Mouse (Mus musculus) liver, embryonic 14.5 days (tissue): Measurements from ENCODE around the gene Akr1c21. TPM values are rescaled to one million over a fixed set of nuclear protein-coding genes. Genes with fewer than 3 reads are reported as not detected.
"Not testable (repeated sequence)": the region's sequence is repeated elsewhere in the genome, so short reads cannot be mapped to it uniquely, and the experiment has no call there.

Experiments
- ATAC-seq: fragments of 200-750 bp; cut with Nextera tagmentation; 2 replicates; pipeline ENCODE4 v1.8.0; 2017; ENCODE audit warnings: moderate number of reproducible peaks, mild to moderate bottlenecking, moderate library complexity; ENCODE audit not compliant: insufficient read depth
- DNase-seq, 3 experiments: peaks; one replicate each; pipeline ENCODE4 v3.0.0-alpha.2; 2012 to 2013; ENCODE audit warnings: low read depth in 3 of 3, low spot score in 3 of 3
- H3K27ac ChIP-seq: fragments of 300-500 bp; sonication (generic); 2 replicates; pipeline ENCODE4 v1.5.1; 2014; ENCODE audit warnings: moderate library complexity, mild to moderate bottlenecking, control low read depth, inconsistent platforms
- H3K27me3 ChIP-seq: fragments of 300-500 bp; sonication (generic); 2 replicates; pipeline ENCODE4 v1.6.1; 2014; ENCODE audit warnings: mild to moderate bottlenecking, low read length, moderate library complexity; ENCODE audit not compliant: control insufficient read depth, insufficient read depth
- H3K36me3 ChIP-seq: fragments of 300-500 bp; sonication (generic); replicated peaks from 2 replicates; pipeline ENCODE4 v1.6.1; 2014; ENCODE audit warnings: low read depth; ENCODE audit not compliant: control insufficient read depth, insufficient read depth
- H3K4me1 ChIP-seq, 2 experiments: fragments of 200-500 bp in 1 of 2; fragments of 300-500 bp in 1 of 2; sonication (generic) in 1 of 2; replicated peaks; 2 replicates each; pipeline ENCODE4 v1.6.1; 2012 to 2014; ENCODE audit warnings: antibody characterized with exemption in 1 of 2, inconsistent platforms in 1 of 2, low read length in 1 of 2; ENCODE audit not compliant: control insufficient read depth in 2 of 2, insufficient read depth in 2 of 2
- H3K4me2 ChIP-seq: fragments of 300-500 bp; sonication (generic); 2 replicates; pipeline ENCODE4 v1.6.1; 2014; ENCODE audit warnings: low read depth, mild to moderate bottlenecking, control low read depth, moderate library complexity
- H3K4me3 ChIP-seq, 2 experiments: fragments of 200-500 bp in 1 of 2; fragments of 300-500 bp in 1 of 2; sonication (generic) in 1 of 2; 2 replicates each; pipeline ENCODE4 v1.5.1; 2012 to 2014; ENCODE audit warnings: low read depth in 2 of 2, low read length in 2 of 2, mild to moderate bottlenecking in 2 of 2, control low read depth in 1 of 2, inconsistent platforms in 1 of 2, moderate library complexity in 1 of 2; ENCODE audit not compliant: insufficient read depth in 1 of 2
- H3K9ac ChIP-seq: fragments of 300-500 bp; sonication (generic); replicated peaks from 2 replicates; pipeline ENCODE4 v1.6.1; 2014; ENCODE audit warnings: mild to moderate bottlenecking, control low read depth, moderate library complexity
- H3K9me3 ChIP-seq: fragments of 300-500 bp; sonication (generic); 2 replicates; pipeline ENCODE4 v1.6.1; 2016; ENCODE audit warnings: low read length, mixed read lengths; ENCODE audit not compliant: control insufficient read depth
- CTCF ChIP-seq: IDR thresholded peaks from 2 replicates; pipeline ENCODE4 v1.5.1; 2016; ENCODE audit warnings: antibody characterized with exemption, low read depth, control low read depth
- EP300 ChIP-seq: IDR thresholded peaks from 2 replicates; pipeline ENCODE4 v1.6.1; 2016; ENCODE audit warnings: antibody characterized with exemption, low read depth
- WGBS: fragments of 180-500 bp; shearing (Covaris S2); extraction: QIAGEN DNeasy Blood & Tissue Kit; methylation state at CpG from one replicate; pipeline ENCODE4 v1.1.7; 2014; ENCODE audit not compliant: insufficient replicate concordance; 5-methylcytosine and 5-hydroxymethylcytosine counted together
- polyA plus RNA-seq, 2 experiments: library from polyadenylated mRNA; depleted of rRNA in 1 of 2; stranded (reverse) in 1 of 2; unstranded in 1 of 2; fragments of >200 nt; fragmentation: Nextera tagmentation in 1 of 2; extraction: Ambion mirVana in 1 of 2; gene quantifications; 2 replicates each; pipeline versions ENCODE4 v1.2.1 to v1.2.3; 2012 to 2014

The Akr1c21 gene
- polyA plus RNA-seq (2012; rRNA removed), result not detected in 2 replicates
- polyA plus RNA-seq (2014; fragmentation: Nextera tagmentation; extraction: Ambion mirVana), result not detected in 2 replicates

- Histone ChIP-seq H3K4me1 (no peaks in the 10 kb centered on the region), H3K4me2 (no peak within 1 kb of the TSS), H3K9me3 (no peaks in the 10 kb centered on the region), H3K9ac (no peak within 1 kb of the TSS), H3K27me3 (no peaks in the 10 kb centered on the region), H3K4me3 (no peak within 1 kb of the TSS), H3K36me3 (no peaks in the 10 kb centered on the region), H3K27ac (no peak within 1 kb of the TSS)
- DNase-seq (no peak), ATAC-seq (no peak)
- WGBS, result 44% methylated on average over 1 of the region's 1 CpGs
- no peak for TF ChIP-seq CTCF
- TF ChIP-seq EP300, result no peak
Observed at GRCm38 (mm10) chr13:4573871-4574270, at the start of gene Akr1c21. Gene Akr1c21 (plus strand): TSS chr13:4574075.

GRCm38 (mm10) chr13:4559143-4559542 lies 14.7 kb upstream of the Akr1c21 start:
- DNase-seq (no peak), ATAC-seq (no peak)
- no peak overlapping the region for H3K4me3 ChIP-seq
- no peaks in the 10 kb centered on the region for H3K9me3 ChIP-seq
- WGBS, result 44% methylated on average over 1 of the region's 1 CpGs
- H3K4me1 ChIP-seq, result no peaks in the 10 kb centered on the region
- no peak overlapping the region for H3K27ac ChIP-seq
- no peak overlapping the region for H3K4me2 ChIP-seq
- H3K36me3 ChIP-seq, result no peaks in the 10 kb centered on the region
- TF ChIP-seq CTCF, result no peak
- TF ChIP-seq EP300, result no peak
- H3K9ac ChIP-seq, result no peak overlapping the region
- no peaks in the 10 kb centered on the region for H3K27me3 ChIP-seq

GRCm38 (mm10) chr13:4560500-4560899 lies 13.4 kb upstream of the Akr1c21 start:
- no peaks in the 10 kb centered on the region for H3K9me3 ChIP-seq
- DNase-seq, result no peak
- no peaks in the 10 kb centered on the region for H3K36me3 ChIP-seq
- H3K4me2 ChIP-seq, result no peak overlapping the region
- no peak overlapping the region for H3K27ac ChIP-seq
- no peak overlapping the region for H3K9ac ChIP-seq
- H3K4me1 ChIP-seq, result no peaks in the 10 kb centered on the region
- H3K4me3 ChIP-seq, result no peak overlapping the region
- no peaks in the 10 kb centered on the region for H3K27me3 ChIP-seq
- no peak for ATAC-seq
- TF ChIP-seq CTCF (no peak), EP300 (no peak)

- 54% methylated on average over 2 of the region's 2 CpGs for WGBS
- Histone ChIP-seq H3K4me2 (no peak overlapping the region), H3K27me3 (no peaks in the 10 kb centered on the region), H3K36me3 (no peaks in the 10 kb centered on the region), H3K27ac (no peak overlapping the region), H3K4me3 (no peak overlapping the region), H3K9me3 (no peaks in the 10 kb centered on the region), H3K4me1 (no peaks in the 10 kb centered on the region), H3K9ac (no peak overlapping the region)
- no peak for TF ChIP-seq EP300
- TF ChIP-seq CTCF, result no peak
- DNase-seq (no peak), ATAC-seq (no peak)
Observed at GRCm38 (mm10) chr13:4565996-4566395, 7.9 kb upstream of the Akr1c21 start.

GRCm38 (mm10) chr13:4576921-4577320 lies 3.0 kb downstream of the Akr1c21 start:
- DNase-seq, result no peak
- ATAC-seq, result no peak
- Histone ChIP-seq H3K36me3 (no peaks in the 10 kb centered on the region), H3K9me3 (no peaks in the 10 kb centered on the region), H3K4me3 (no peak overlapping the region), H3K27me3 (no peaks in the 10 kb centered on the region), H3K27ac (no peak overlapping the region), H3K9ac (no peak overlapping the region), H3K4me1 (no peaks in the 10 kb centered on the region), H3K4me2 (no peak overlapping the region)
- TF ChIP-seq CTCF (no peak), EP300 (no peak)
- WGBS, result 71% methylated on average over 1 of the region's 1 CpGs

- H3K27me3 ChIP-seq, H3K9ac ChIP-seq, H3K36me3 ChIP-seq, H3K4me1 ChIP-seq, H3K9me3 ChIP-seq, H3K4me3 ChIP-seq, H3K27ac ChIP-seq, H3K4me2 ChIP-seq, ATAC-seq, DNase-seq: not testable (repeated sequence)
- 55% methylated on average over 3 of the region's 3 CpGs for WGBS
Observed at GRCm38 (mm10) chr13:4603431-4603830, 29.6 kb downstream of the Akr1c21 start.
